Mouse (Mus musculus) embryo, embryonic 10 days (tissue): ENCODE measurements around the gene Grin2c.
A peak's percentile ranks its signal among the peaks of the same experiment; 100 is the strongest.

Experiments
- DNase-seq: peaks from one replicate; pipeline ENCODE4 v3.0.0-alpha.2; 2015; ENCODE audit warnings: low spot score

Gene Grin2c

DNA sequence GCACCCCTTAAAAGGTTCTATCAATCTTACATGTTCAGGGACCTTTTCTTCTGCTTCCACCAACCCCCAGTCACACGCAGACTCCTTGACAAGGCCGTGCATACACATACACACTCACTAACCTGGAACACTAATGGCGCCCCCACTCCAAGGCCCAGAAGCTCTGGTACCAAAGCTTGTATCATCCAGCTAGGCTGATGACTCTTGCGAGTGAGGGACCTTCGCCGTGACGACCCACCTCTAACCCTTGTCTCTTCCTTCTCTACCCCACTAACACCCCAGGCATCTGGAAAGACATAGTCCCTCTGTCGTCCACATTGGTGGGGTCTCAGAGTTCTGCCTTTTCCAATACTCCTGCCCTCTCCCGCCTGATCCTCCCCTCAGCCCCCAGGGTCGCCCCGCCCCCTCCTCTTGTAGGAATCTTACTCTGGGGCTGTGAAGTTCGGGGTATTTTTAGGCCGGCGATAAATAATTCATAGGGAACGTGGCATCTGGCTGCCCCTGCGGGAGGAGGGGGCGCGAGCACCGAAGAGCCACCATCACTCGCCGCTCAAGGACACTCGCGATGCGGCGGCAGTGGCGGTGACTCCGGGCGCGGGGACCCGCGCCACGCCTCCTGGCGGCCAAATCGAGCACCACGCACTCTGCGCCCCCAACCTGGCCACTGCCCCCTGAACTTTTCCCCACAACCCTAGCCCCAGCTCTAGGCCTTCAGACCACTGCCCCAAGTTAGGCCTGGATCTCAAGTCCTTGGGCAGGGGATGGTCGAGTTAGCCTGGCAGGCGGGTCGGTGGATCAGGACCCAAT lies 2.0 kb downstream of the Grin2c start:
- peak; percentile 54 for DNase-seq

DNA sequence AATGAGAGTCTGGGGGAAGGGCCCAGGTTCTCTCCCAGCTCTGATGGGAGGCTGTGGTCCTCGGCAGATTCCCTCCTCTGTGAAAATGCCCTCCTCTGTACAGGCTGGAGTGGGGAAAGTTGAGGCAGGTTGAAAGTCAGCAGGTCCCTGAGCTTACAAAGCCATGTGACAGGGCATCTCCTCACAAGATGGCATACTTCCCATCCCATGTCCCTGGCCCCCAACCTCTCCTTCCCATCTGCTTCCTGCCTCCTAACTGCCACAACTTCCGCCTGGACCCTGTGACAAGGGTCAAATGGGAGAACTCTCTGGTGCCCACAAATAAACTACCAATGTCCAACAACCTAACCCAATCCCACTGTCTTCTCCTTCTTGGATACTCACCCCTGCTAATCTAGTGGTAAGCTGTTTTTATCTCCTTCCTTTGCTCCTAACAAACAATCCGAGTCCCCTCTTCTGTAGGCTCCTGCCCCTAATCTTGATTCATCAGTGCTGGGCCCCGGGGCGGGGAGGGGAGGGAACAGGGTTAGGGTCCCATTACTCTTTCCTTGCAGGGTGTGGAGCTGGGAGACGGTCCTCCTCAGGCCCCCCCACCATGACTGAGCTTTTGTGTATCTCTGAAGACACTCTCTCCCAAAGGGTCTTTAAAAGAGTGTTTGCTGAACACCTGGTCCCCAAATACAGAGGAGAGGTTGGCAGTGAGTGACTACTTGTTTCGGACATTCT lies 2.7 kb downstream of the Grin2c start:
- DNase-seq: no peak

DNA sequence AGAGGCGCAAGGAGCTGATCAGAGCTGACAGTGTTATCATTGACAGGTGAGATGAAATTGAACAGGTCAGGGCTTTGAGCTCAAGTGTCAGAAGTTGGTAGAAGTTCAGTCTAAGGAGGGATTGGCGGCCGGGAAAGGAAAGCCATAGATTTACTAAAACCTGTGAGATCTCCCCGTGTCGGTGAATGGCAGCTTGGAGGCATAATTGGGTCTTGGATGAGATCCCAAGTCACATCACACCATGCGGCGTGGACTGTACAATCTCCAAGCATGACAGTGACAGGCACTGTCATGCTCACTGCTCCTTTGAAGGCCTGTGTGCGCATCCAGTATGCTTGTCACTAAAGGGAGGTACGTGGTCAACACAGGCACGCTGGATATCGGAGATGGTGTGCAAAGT lies 4.1 kb downstream of the Grin2c start:
- DNase-seq: no peak

DNA sequence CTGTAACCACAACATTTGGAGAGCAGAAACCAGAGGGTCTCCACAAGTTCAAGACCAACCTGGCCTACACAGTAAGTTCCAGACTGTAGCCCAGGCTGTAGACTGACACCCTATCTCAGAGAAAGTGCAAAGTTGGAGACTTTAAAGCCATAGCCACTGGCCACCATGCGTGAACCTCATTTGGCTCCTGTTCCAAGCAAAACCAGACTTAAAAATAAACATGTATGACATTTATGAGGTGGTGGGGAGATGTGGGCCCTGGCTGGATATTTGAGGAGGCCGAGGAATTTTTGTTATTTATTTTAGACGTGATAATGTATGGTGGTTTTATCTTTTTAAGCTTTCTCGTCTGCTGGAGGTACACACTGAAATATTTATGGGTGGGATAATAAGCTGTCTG lies 7.9 kb downstream of the Grin2c start:
- DNase-seq: no peak

DNA sequence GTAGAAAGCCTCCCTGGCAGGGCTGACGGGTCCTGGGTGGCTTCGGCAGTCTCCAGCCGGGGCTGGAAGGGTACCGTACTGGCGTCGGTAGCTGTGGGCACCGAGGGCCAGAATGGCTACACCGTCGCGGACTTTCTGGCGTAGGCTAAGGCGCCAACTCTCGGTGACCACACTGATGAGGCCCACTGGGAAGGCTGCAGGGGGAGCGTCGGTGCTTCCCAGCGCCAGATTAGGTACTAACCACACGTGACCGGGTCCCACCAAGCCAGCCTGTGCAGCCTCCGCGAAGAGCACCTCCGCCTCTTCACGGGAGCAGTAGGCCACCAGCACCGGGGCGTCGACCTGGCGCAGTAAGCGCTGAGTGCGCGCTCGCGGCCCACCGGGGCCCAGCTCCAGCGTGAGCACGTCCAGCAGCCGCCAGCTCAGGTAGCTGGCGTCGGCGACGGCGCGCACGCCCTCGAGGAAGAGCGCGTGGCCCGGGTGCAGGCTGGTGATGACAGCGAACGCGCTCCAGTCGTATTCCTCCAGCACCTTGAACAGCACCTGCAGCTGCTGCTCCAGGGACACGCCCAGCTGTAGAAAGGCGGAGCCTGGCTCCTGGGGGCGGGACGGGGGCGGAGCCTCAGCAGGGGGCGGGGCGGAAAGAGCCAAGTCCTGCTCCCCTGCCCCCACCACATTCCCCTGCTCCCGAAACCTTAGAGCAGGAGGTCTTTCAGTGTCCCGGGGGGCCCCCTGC lies 9.1 kb downstream of the Grin2c start:
- peak; percentile 54 for DNase-seq

DNA sequence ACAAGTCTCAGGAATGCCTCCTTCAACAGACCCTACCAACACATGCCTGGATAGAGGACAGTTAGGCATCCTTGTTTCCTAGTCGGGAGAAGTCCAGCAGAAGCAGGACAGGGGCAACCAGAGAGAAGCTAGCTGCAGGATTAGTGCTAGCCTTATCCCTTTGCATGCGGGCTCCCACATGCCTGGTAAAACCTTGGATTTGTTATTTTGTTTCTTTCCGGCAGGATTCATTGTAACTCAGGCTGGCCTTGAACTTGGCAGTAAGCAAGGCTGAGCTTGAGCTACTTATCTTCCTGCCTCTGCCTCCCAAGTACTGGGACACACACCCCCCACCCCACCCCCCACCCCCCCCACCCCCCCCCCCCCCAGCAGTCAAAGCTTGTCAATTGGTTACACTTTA lies 15.8 kb downstream of the Grin2c start:
- no peak for DNase-seq

DNA sequence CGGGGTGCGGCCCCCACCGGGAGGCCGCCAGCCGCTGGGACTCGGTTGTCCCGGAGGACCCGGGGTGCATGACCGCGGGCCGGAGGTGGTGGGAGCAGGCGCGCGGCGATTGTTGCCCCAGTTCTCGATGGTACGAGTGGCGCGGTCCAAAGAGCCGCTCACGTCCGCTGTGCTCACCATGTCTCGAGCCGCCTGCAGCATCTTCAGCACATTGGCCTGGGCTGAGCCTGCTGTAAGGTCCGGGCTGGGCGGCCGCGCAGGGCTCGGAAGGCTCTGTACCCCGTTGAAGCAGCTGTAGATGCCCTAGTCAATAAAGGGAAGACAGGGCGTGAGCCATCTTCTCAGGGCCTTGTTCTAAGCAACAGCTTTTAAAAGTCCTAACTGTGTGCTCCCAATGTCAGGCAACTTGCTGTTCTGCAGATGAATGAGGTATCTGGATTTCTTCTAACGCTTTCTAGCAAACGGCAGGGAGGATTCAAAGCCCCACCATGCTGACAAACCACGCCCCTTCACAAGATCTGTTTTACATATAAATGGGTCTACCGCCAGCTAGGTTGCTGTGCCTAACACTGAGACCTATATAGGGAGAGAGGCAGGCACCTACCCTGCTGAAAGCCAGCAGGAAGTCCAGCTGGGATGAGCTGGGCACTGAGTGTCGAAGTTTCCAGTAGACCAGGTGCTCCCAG lies 16.5 kb downstream of the Grin2c start:
- no peak for DNase-seq

DNA sequence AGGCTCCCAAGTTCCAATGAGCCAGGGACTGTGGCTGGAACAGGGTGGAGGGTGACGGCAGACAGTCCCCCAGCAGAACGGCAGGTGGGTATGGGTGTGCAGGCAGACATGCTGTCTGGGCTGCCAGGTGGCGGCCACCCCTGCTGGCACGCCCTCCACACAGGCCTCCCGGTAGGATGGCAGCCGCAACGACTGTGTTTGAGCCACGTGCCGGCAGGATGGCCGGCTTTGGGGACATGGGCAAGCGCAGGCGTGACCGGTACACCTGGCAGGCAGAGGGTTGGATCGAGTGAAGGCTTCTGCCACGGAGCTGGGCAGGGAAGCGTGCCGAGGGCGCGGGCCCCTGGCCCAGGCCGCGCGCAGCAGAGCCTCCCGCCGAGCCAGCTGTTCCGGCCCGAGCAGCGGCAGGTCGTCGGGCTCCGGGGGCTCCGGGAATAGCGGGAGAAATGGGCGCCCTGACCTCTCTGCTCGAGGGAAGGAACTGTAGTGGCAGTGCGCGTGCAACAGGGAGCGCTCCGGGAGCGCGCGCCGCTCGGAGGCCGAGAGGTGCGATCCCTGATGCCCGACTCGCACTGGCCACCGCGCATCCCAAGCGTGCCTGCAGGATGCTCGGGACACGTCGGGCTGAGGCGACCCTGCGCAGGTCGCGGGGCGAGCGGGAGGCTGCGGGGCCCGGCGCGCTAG lies 17.2 kb downstream of the Grin2c start:
- peak; percentile 70 for DNase-seq

DNA sequence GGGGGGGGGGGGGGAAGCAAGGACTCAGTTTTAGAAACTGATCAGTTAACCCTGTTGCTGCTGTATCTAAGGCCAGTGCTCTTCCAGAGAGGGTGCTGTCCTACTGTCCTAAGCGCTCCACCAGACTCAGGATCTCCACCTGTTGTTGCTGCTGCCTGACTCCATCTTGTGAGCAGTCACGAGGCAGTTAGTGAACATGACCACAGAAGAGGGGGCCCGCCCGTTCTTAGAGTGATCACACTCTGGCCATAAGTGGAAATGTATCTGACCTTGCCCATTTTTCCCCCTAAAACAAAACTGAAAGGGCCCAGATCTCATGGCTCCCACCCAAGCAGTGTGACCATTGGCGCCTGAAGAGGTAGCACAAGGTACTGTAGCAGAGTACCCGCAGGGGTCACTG lies 19.1 kb downstream of the Grin2c start:
- no peak for DNase-seq

DNA sequence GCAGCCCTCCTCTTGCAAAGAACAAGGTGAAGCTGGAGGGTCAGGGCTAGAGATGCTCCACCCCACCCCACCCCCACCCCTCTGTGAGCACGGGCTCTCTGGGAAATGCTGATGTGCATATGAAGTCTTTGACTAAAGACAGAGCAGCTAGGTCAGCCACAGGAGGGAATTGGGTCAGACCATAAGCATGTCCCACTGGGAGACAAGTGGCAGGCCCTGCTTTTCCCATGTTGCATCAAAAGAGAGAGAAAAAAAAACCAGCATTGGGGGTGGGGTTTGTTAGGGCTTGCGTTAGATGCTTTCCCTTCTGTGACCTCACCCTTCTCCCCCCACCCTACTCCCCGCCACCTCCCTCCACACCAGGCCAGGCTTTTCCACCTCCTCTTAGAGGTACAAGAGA lies 19.8 kb downstream of the Grin2c start:
- DNase-seq: no peak

DNA sequence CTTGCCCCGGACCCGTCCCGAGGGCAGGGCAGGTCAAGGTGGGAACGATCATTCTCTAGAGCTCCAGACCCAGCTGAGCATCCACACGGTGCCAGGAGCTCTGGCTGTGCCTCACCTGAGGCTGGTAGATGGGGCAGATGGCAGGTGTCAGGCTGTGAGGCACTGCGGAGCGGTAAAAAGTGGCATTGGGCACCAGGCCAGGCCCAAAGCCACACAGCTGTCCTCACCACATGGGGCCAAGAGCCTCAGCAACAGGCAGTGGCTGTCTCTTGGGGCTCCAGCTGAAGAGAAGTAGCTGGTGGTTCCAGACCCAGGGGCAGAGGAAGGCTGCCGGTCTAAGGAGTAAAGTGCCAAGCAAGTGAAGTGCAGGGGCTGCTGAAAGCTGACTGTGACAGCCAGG lies 20.7 kb downstream of the Grin2c start:
- no peak for DNase-seq

DNA sequence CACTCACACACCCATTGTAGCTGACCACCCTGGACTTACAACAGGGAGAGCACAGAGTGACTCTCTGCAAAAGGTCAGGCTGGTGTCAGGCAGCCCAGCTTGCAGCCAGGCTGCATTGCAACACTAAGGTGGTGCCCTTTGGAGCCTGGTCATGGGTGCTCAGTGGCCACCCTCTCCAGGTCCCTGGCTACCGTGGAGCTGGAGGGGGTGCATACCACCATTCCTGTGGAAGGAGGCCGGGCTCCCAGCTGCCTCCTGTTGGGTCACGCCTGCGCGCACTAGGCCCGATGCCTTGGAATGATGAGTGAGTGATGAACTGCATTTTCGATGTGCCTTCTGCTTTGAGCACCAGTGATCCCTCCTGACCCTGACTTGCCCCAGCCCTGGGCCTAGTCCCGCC lies 22.2 kb downstream of the Grin2c start:
- DNase-seq: no peak

DNA sequence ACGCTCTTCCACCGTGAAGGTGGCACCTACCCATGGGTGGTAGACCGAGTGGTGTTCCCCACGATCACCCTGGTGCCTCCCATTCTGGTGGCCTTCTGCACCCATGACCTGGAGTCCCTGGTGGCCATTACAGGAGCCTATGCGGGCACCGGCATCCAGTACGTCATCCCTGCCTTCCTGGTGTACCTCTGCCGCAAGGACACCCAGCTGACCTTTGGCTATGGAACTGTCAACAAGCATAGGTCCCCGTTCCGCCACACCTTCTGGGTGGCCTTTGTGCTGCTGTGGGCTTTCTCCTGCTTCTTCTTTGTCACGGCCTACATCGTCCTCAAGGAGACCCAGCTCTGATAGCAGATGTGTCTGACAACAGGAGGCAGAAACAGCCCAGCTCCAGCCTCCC lies 23.3 kb downstream of the Grin2c start:
- no peak for DNase-seq

DNA sequence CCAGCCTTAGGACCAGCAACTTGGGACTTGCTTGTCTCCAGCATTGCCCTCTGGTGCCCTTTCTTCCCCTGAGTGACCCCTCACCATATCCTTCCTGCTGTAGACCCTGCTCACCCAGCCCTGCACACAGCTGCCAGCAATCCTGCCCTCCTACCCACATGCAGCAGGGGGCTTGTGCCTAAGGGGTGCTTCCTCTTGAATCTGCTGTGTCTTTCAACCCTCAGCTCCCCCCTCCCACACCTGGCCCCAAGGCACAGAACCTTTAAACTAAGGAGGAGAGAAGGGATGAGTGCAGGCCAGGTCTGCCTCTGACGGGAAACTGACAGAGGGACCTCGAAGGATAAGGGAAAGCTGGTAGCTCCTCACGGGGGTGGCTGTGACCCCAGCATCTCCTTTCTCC lies 24.3 kb downstream of the Grin2c start:
- no peak for DNase-seq

DNA sequence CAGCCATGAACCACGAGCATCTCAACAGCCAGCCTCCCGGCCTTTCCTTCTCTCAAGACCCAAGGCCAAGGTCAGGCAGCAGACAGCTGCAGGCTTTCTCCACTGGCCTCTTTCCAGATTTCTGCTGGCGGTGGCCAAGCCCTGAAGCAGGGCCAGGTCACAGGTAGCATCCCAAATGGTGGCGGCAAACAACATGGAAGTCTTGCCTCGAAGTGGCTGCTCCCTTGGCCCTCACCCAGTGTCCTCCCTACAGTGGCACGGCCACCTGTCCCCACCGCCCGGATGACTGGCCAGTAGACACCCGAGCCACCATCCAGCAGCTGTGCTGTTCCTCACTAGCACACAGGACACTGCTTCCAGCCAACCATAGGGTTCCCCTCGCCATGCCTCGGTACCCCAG lies 25.6 kb downstream of the Grin2c start:
- DNase-seq: no peak

DNA sequence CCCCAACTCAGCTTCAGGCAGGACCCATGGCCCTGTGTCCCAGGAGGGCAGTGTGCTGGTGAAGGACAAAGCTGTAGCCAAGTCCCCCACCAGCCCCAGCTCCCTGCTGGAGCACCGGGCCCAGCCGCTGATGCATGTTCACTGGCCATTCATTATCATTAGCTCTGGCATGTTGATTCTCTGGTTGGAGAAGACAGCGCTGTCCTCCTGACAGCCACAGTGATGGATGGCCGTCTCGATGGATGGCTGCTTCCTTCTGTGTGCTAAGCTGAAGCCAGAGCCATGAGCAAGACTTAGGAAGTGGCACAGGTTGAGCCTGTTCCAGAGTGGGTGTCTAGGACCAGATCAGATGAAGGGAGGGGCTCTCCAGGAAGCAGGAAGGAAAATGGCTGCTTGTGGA lies 30.5 kb downstream of the Grin2c start:
- peak; percentile 80 for DNase-seq

DNA sequence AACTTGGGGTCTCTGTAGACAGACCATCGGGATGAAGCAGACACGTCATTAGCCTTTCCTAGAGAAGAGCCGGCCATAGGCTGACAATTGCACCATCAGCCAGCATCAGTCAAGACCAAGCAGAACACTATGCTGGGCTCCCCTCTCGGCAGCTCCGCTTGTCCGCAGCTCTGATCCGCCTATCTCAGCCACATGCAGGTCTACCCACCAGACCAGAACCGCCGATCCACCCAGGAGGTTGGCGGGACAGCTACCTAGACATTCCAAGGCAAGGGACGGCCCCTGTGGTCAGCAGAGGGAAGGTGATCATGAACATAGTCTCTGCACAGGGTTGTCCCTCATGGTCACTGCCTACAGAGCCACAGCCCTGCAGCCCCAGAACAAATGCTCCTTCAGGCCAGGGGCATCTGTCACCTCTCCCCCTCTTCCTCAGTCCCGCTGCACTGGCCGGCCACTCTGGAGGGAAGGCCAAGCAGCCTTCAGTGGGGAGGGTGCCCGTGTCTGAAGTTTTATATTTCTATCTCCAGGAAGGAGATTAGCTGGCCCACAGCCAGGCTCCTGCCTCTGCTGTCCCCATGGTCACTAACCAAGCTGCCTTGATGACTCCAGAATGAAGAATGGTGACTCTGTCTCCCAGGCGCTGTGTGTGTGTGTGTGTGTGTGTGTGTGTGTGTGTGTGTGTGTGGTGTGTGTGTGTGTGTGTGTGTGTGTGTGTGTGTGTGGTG lies 32.6 kb downstream of the Grin2c start:
- DNase-seq: no peak

DNA sequence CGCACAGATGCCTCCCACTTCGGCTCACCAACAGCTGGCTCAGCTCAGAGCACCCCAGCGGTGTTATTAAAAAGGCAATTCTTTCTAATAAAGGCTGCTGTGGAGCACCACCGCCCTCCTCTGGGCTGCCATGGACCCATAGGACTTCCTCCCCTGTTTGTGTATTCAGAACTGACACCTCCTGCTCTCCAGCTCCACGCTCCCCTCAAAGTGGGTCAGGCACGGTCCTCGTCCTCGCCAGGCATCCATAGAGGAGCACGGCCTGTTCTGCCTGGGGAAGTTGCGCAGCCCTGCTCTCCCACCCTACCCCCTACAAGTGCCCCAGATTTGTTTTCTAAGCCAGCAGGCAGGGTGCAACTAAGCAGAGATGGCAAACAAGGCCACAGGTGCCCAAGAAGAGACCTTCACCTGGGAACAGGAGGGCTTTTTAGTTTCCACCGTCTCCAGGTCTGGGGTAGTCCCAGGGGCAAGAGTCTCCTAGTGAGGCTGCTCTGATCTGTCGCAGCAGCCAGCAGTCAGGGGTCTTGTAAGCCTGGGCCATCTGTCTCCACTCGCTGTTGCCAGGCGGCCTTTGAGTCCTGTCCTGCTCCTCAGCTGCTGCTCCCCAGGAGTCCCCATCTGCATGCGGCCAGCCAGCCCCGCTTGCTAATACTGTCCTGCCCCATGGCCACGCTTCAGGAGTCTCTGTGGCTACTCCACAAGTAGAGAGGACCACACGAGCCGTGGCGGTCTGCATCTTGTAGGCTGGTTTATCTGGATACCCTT lies 33.3 kb downstream of the Grin2c start:
- no peak for DNase-seq

DNA sequence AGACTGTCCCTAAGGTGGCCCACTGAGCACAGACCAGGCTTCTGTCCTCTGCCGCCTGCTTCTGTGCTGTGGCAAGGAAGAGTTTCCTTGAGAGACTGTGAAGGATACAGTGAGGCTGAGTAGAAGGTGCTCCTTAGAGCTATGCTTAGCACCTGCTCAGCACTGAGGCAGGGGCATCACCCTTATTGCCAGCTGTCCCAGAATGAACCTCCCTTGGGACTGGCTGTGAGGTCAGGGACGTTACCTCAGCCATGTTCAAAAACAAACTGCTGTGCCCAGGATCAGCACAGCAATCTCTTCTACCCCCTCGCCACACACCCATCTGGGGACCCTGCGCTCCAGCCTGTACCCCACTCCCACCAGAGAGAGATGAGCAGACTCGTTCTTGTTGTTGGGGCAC lies 34.2 kb downstream of the Grin2c start:
- no peak for DNase-seq

DNA sequence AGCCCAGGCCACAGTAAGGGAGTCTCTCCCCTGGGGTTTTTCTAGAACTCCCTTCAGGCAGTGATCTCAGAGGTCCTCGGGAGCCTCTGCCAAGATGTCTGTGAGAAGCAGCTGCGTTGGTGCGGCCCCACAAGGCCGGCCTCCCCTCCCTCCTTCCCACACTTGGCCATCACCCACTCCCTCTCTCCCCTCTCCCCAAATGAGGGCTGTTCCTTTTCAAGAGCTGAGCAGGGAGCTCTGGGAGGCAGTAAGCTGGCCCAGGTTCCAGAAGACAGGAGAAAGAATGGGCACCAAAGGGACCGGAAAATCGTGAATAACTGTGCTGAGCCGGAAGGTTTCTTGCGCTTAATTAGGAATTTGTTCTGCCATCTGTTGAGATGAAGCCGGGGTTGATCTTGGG lies 35.1 kb downstream of the Grin2c start:
- no peak for DNase-seq
